Mouse (Mus musculus) liver, embryonic 16.5 days (tissue): ENCODE data around the gene Lef1. TPM values are rescaled to one million over a fixed set of nuclear protein-coding genes. Genes with fewer than 3 reads are reported as not detected.
A peak's percentile ranks its signal among the peaks of the same experiment; 100 is the strongest.

ENCODE experiments used
- ATAC-seq: fragments of 200-750 bp; cut with Nextera tagmentation; 2 replicates; pipeline ENCODE4 v1.8.0; 2017; ENCODE audit warnings: low read depth, mild to moderate bottlenecking, moderate number of reproducible peaks, moderate library complexity
- H3K27ac ChIP-seq: fragments of 300-500 bp; sonication (generic); 2 replicates; pipeline ENCODE4 v1.5.1; 2014; ENCODE audit warnings: mild to moderate bottlenecking, low read length
- H3K27me3 ChIP-seq: fragments of 300-500 bp; sonication (generic); 2 replicates; pipeline ENCODE4 v1.6.1; 2014; ENCODE audit warnings: low read depth, low read length, mixed read lengths; ENCODE audit not compliant: control insufficient read depth, insufficient read depth
- H3K36me3 ChIP-seq: fragments of 300-500 bp; sonication (generic); 2 replicates; pipeline ENCODE4 v1.6.1; 2014; ENCODE audit warnings: mild to moderate bottlenecking; ENCODE audit not compliant: control insufficient read depth, insufficient read depth
- H3K4me1 ChIP-seq: fragments of 300-500 bp; sonication (generic); 2 replicates; pipeline ENCODE4 v1.6.1; 2014; ENCODE audit warnings: low read depth, low read length, mixed read lengths; ENCODE audit not compliant: control insufficient read depth
- H3K4me2 ChIP-seq: fragments of 300-500 bp; sonication (generic); 2 replicates; pipeline ENCODE4 v1.6.1; 2014; ENCODE audit warnings: low read depth, low read length, mixed read lengths
- H3K4me3 ChIP-seq: fragments of 300-500 bp; sonication (generic); 2 replicates; pipeline ENCODE4 v1.5.1; 2014; ENCODE audit warnings: low read depth, mild to moderate bottlenecking, low read length
- H3K9ac ChIP-seq: fragments of 300-500 bp; sonication (generic); 2 replicates; pipeline ENCODE4 v1.6.1; 2014; ENCODE audit warnings: low read depth, low read length
- H3K9me3 ChIP-seq: fragments of 300-500 bp; sonication (generic); replicated peaks from 2 replicates; pipeline ENCODE4 v1.6.1; 2016; ENCODE audit warnings: low read length; ENCODE audit not compliant: control insufficient read depth
- WGBS: fragments of 180-500 bp; shearing (Covaris S2); extraction: QIAGEN DNeasy Blood & Tissue Kit; methylation state at CpG from one replicate; pipeline ENCODE4 v1.1.7; 2014; ENCODE audit not compliant: insufficient replicate concordance; 5-methylcytosine and 5-hydroxymethylcytosine counted together
- polyA plus RNA-seq: library from polyadenylated mRNA; unstranded; fragments of >200 nt; fragmentation: Nextera tagmentation; extraction: Ambion mirVana; gene quantifications from 2 replicates; pipeline ENCODE4 v1.2.1, GENCODE M21; 2015

Lef1 gene
- polyA plus RNA-seq = 1.6 and 2.3 TPM in 2 replicates

DNA sequence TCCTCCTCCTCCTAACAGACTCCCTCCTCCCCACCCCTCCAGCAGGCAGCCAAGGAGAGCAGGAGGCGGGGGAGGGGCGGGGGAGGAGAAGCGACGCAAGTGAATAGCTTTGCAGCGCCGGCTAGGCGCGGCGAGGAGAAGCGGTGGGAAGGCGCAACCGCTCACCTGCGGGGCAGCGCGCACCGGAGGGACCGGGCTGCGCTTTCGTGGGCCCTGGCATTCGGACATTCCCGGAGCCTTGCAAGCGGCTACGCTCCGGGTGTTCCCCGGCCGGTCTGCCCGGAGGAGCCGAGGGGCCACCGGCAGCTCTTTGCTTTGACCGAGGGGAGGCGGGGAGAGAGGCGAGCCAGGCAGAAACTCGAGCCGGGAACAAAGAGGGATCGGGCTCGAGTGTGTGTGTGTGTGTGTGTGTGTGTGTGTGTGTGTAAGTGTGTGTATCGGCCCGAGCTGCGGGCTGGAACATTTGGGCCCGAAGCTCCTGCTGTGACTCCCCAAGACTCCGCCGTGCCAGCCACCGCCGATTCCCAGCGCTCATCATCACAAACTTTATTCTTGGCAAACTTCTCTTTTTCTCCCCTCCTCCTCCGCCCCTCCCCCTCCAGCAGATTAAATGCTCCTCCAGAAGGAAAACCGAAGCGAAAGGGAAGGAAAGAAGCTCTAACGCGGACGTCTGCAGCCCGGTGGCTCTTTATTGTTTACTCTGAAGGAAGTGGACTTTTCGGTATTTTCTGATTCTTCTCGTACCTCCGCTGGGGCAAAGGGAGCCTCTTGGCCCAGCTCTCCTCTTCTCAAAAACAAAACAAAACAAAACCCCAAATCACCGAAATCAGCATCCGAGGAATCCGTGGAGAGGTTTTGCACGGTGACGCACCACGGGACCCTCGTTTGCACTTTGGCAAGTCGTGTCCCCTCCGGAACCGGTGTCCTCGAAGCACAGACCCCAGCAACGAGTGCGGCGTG is at the start of gene Lef1:
TSS of gene Lef1 (plus strand) at position 281 of the 960 bp plus-strand sequence.
- Histone ChIP-seq H3K36me3 (no peaks in the 10 kb centered on the region), H3K9me3 (no peaks in the 10 kb centered on the region), H3K4me1 (no peaks in the 10 kb centered on the region; the same call in none of the 2 replicates), H3K27ac (no peak within 1 kb of the TSS), H3K4me2 (peak within 1 kb of the TSS; percentile 57), H3K27me3 (peaks cover 84% of the 10 kb centered on the region), H3K4me3 (peak within 1 kb of the TSS; percentile 47), H3K9ac (no peak within 1 kb of the TSS)
- under 1% methylated on average over 65 of the region's 69 CpGs for WGBS
- ATAC-seq = no peak

DNA sequence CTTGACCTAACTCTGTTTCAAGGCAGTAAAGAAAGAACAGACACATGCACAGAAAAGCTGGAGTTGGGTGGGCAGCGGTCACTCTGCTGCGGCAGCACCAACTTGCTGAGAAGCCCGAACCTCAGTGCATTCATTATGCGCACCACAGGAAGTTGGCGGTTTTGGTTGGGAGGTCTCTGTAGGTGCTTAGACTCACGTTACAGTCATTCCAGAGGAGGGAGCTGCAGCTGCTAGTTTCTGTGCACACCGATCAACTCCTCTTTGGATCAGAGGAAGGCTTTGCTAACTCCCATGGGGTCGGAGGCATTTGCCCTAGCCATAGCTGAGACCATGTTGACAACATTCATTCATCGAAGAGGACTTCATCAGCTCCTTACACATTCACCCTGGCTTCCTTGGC is 45.3 kb upstream of the Lef1 start:
- no peak for ATAC-seq
- Histone ChIP-seq H3K36me3 (no peaks in the 10 kb centered on the region), H3K4me3 (no peak overlapping the region), H3K9ac (no peak overlapping the region), H3K4me2 (no peak overlapping the region), H3K27me3 (no peaks in the 10 kb centered on the region), H3K9me3 (no peaks in the 10 kb centered on the region), H3K27ac (no peak overlapping the region), H3K4me1 (no peaks in the 10 kb centered on the region)
- 68% methylated on average over 9 of the region's 9 CpGs for WGBS

DNA sequence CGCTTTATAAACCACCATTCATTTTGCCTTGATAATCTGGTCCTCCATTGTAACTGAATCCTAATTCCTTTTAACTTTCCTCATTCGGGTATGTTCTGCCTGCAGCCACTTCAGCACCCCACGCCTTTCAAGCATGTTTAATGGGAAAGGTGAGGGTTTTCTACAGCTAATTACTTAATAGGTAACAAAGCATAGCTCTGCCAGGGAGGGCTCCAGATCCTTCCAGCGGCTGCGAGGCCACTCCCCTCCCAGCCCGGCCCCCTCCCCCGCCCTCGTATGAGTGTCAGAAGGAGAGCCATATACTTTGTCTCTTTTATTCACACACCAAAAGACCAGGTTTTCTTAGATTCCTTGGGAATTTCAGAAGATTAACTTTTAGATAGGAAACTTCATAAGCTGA is 44.1 kb upstream of the Lef1 start:
- Histone ChIP-seq H3K4me1 (no peaks in the 10 kb centered on the region), H3K36me3 (no peaks in the 10 kb centered on the region), H3K27ac (no peak overlapping the region), H3K9me3 (no peaks in the 10 kb centered on the region), H3K4me2 (no peak overlapping the region), H3K27me3 (no peaks in the 10 kb centered on the region), H3K4me3 (no peak overlapping the region), H3K9ac (no peak overlapping the region)
- 35% methylated on average over 8 of the region's 8 CpGs for WGBS
- ATAC-seq = no peak

DNA sequence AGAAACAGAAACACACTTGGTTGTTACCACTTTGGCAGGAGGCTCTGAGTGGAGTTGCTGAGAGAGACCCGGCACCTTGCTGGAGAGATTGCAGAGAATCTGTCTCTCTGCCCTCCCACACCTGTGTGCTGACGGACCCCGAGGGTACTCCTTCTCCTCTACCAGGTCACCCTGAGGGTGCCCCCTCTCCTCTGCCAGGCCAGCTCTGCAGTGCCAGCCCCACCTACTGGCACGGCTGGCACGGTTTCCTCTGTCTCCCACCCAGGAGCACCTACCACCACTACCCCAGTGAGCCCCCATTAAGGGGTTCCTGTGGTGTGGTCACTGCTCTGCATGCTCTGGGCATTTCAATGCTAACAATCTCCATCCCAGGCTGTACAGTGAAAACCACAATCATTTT is 42.3 kb upstream of the Lef1 start:
- H3K4me2 ChIP-seq = no peak overlapping the region
- WGBS = 67% methylated on average over 5 of the region's 5 CpGs
- no peaks in the 10 kb centered on the region for H3K27me3 ChIP-seq
- no peaks in the 10 kb centered on the region for H3K36me3 ChIP-seq
- no peak overlapping the region for H3K27ac ChIP-seq
- no peaks in the 10 kb centered on the region for H3K4me1 ChIP-seq
- H3K4me3 ChIP-seq = no peak overlapping the region
- H3K9ac ChIP-seq = no peak overlapping the region
- no peak for ATAC-seq
- H3K9me3 ChIP-seq = no peaks in the 10 kb centered on the region

DNA sequence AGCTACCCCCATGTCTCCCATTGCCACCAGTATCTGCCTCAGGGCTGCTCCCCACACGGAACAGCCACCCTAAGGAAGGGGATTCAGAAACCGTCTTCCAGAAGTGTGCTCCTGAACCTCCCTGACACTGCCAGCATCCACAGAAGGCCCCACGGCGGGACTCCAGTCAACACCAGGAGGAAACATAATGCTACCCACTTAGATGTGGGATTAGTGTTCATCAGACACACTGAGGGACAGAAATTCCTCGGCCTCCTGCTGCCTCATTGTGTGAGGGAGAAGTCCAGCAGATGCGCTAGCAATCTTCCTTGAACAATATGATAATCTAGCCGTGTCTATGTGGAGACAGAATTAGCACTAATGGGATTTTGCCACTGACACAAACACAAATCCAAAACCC is 40.1 kb upstream of the Lef1 start:
- Histone ChIP-seq H3K9me3 (no peaks in the 10 kb centered on the region), H3K36me3 (no peaks in the 10 kb centered on the region), H3K4me1 (no peaks in the 10 kb centered on the region), H3K9ac (no peak overlapping the region), H3K27me3 (no peaks in the 10 kb centered on the region), H3K27ac (no peak overlapping the region), H3K4me2 (no peak overlapping the region), H3K4me3 (no peak overlapping the region)
- ATAC-seq = no peak
- WGBS = 58% methylated on average over 7 of the region's 7 CpGs

DNA sequence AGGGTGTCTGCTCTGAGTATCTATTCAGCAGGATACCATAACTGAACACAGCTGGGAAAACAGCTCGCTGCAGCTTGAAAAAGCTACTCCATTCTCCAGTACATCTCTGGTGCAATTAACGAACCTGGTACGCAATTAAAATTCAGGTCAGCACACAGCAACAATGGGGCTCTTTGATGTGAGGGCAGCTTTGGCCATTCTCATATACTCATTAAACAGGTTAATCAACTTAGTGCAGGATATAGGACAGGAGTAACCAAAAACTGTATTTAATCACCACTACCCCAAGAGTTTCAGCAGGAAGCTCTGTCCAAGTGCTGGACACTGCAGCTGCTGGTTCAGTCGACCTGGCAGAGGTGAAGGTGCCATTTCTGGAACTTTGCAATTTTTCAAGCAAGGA is 37.6 kb upstream of the Lef1 start:
- no peak for ATAC-seq
- H3K4me3 ChIP-seq = no peak overlapping the region
- no peak overlapping the region for H3K4me2 ChIP-seq
- no peak overlapping the region for H3K27ac ChIP-seq
- WGBS = 51% methylated on average over 4 of the region's 4 CpGs
- H3K9me3 ChIP-seq = no peaks in the 10 kb centered on the region
- no peak overlapping the region for H3K9ac ChIP-seq
- no peaks in the 10 kb centered on the region for H3K4me1 ChIP-seq
- no peaks in the 10 kb centered on the region for H3K27me3 ChIP-seq
- no peaks in the 10 kb centered on the region for H3K36me3 ChIP-seq

DNA sequence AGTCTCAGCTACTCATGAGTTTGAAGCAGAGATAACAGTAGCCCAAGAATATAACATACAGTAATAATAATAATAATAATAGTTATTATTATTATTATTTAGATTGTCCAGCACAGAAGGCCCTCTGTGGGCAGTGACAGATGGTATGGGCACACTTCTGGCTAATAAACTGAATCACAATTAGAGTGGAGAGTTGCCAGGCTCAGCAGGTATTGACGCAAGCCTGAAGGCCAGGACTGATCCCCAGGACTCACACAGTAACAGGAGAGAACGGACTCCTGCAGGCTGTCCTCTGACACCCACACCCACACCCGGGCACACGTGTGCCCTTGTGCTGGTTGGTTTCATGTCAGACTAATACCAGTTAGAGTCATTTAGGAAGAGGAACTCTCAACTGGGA is 36.3 kb upstream of the Lef1 start:
- Histone ChIP-seq H3K36me3 (no peaks in the 10 kb centered on the region), H3K4me3 (no peak overlapping the region), H3K4me2 (no peak overlapping the region), H3K9ac (no peak overlapping the region), H3K27ac (no peak overlapping the region), H3K27me3 (no peaks in the 10 kb centered on the region), H3K4me1 (no peaks in the 10 kb centered on the region), H3K9me3 (no peaks in the 10 kb centered on the region)
- 70% methylated on average over 4 of the region's 4 CpGs for WGBS
- ATAC-seq = no peak

DNA sequence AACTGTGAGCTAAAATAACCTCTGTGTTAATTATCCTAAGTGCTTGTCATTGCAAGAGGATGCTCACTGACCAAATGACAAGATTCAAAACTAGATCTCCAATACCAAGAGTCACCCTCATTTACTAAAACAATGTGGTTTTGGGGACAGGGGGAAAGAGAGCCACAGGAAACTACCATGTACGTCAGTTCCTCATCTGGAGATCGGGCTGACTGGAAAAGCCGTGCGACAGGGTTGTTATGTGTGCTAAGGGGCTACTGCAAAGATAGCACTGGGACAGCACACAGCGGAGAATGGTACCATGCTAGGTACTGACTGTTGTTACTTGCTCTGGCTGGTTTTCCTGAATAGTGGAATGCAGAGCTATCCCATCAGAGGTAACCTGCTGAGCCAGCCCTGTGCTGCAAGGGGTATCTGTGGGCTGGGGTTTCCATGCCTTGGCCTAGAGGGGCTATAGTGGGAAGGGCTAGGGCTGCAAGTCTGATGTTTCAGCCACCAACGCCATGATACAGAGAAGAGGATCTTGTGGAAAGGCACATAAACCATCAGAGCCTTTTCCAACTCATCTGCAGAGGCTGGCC is 32.1 kb upstream of the Lef1 start:
- H3K4me2 ChIP-seq = no peak overlapping the region
- H3K27ac ChIP-seq = no peak overlapping the region
- H3K36me3 ChIP-seq = no peaks in the 10 kb centered on the region
- H3K9ac ChIP-seq = no peak overlapping the region
- no peaks in the 10 kb centered on the region for H3K4me1 ChIP-seq
- ATAC-seq = no peak
- H3K9me3 ChIP-seq = no peaks in the 10 kb centered on the region
- no peak overlapping the region for H3K4me3 ChIP-seq
- 44% methylated on average over 6 of the region's 6 CpGs for WGBS
- no peaks in the 10 kb centered on the region for H3K27me3 ChIP-seq

DNA sequence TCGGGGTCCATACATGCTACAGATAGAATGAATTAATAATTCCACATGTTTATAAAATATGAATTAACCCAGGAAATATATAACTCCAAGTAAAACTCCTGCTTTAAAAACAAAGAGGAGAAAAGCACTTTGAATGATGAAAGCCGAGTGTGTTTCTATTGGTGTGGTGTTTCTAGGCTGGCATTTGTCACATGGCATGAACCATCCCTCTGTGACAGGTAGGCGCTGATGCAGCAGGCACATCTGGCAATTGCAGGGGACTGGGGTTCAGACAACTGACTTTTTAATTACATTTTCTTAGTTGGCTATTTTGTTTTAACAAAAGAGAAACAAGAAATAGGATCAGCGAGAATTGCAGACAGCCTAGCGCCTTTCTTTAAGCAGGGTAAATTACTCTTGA is 31.6 kb upstream of the Lef1 start:
- H3K27ac ChIP-seq = no peak overlapping the region
- H3K4me1 ChIP-seq = no peaks in the 10 kb centered on the region
- no peak overlapping the region for H3K9ac ChIP-seq
- no peak overlapping the region for H3K4me3 ChIP-seq
- no peak for ATAC-seq
- H3K4me2 ChIP-seq = no peak overlapping the region
- H3K9me3 ChIP-seq = no peaks in the 10 kb centered on the region
- H3K36me3 ChIP-seq = no peaks in the 10 kb centered on the region
- WGBS = 61% methylated on average over 5 of the region's 5 CpGs
- no peaks in the 10 kb centered on the region for H3K27me3 ChIP-seq
